Comparison of ENCODE assay signal across 8 mouse cellular contexts in genomic region chr1:165700376-165700815, GRCm38 (mm10). TPM values are rescaled to one million over a fixed set of nuclear protein-coding genes. Genes with fewer than 3 reads are reported as not detected.
A peak's percentile ranks its signal among the peaks of the same experiment; 100 is the strongest.
DNase-seq lines count a peak whose midpoint lies in the region; ATAC-seq lines count a peak whose summit lies in the region.
"Had no signal": no experiment of that assay in that cellular context is flagged by ENCODE, and none has a peak within 500 bp of the region (broad histone marks: within the 10 kb centered on the region; RNA-seq: fewer than 3 reads in every experiment).

No protein-coding gene starts in this region.

- H3K9ac ChIP-seq in midbrain, embryonic 15.5 days: no peak overlapping the region
- H3K9ac ChIP-seq in midbrain, embryonic 13.5 days (replicated peaks): no peak overlapping the region
- H3K9ac ChIP-seq: embryonic facial prominence, embryonic 13.5 days had no signal

- DNase-seq in lung, postnatal 25 days (ENCODE audit: low spot score): peak; percentile 53
- DNase-seq in lung, postnatal 4 days: no peak
- no peak for DNase-seq in embryonic facial prominence, embryonic 10.5 days (ENCODE audit: low spot score)
- peak; percentile 62 for DNase-seq in thymus, postnatal 4 days

- H3K4me2 ChIP-seq in midbrain, embryonic 15.5 days: no peak overlapping the region
- H3K4me2 ChIP-seq in midbrain, embryonic 13.5 days (replicated peaks): no peak overlapping the region
- H3K4me2 ChIP-seq: embryonic facial prominence, embryonic 13.5 days had no signal

- no peaks in the 10 kb centered on the region for H3K9me3 ChIP-seq in embryonic facial prominence, embryonic 10.5 days
- H3K9me3 ChIP-seq in megakaryocyte, embryonic 14.5 days: no peaks in the 10 kb centered on the region
- H3K9me3 ChIP-seq in midbrain, embryonic 15.5 days: no peaks in the 10 kb centered on the region
- H3K9me3 ChIP-seq in midbrain, embryonic 13.5 days: no peaks in the 10 kb centered on the region
- H3K9me3 ChIP-seq: embryonic facial prominence, embryonic 13.5 days had no signal

- H3K4me3 ChIP-seq in embryonic facial prominence, embryonic 10.5 days: no peak overlapping the region
- peak overlapping the region; percentile 72 for H3K4me3 ChIP-seq in megakaryocyte, embryonic 14.5 days (replicated peaks)
- no peak overlapping the region for H3K4me3 ChIP-seq in midbrain, embryonic 15.5 days
- H3K4me3 ChIP-seq in midbrain, embryonic 13.5 days (replicated peaks): no peak overlapping the region
- H3K4me3 ChIP-seq: embryonic facial prominence, embryonic 13.5 days had no signal

- H3K27me3 ChIP-seq in embryonic facial prominence, embryonic 10.5 days (replicated peaks; ENCODE audit: low read depth, poor library complexity, severe bottlenecking): peaks cover 37% of the 10 kb centered on the region
- H3K27me3 ChIP-seq in megakaryocyte, embryonic 14.5 days (replicated peaks): peaks cover 52% of the 10 kb centered on the region
- H3K27me3 ChIP-seq in midbrain, embryonic 15.5 days (replicated peaks): peaks cover 9% of the 10 kb centered on the region; the same call in 1 of the 2 replicates
- H3K27me3 ChIP-seq in midbrain, embryonic 13.5 days: peaks cover 16% of the 10 kb centered on the region

- no peaks in the 10 kb centered on the region for H3K36me3 ChIP-seq in embryonic facial prominence, embryonic 10.5 days (replicated peaks)
- no peaks in the 10 kb centered on the region for H3K36me3 ChIP-seq in megakaryocyte, embryonic 14.5 days (replicated peaks; ENCODE audit: low read length)
- no peaks in the 10 kb centered on the region for H3K36me3 ChIP-seq in midbrain, embryonic 15.5 days (replicated peaks)
- no peaks in the 10 kb centered on the region for H3K36me3 ChIP-seq in midbrain, embryonic 13.5 days
- H3K36me3 ChIP-seq: embryonic facial prominence, embryonic 13.5 days had no signal

- 0 out of 2 replicates have a peak overlapping the region, but pooled peaks have one; percentile 1 for H3K27ac ChIP-seq in embryonic facial prominence, embryonic 10.5 days (replicated peaks)
- H3K27ac ChIP-seq in midbrain, embryonic 15.5 days: no peak overlapping the region
- no peak overlapping the region for H3K27ac ChIP-seq in midbrain, embryonic 13.5 days
- H3K27ac ChIP-seq: embryonic facial prominence, embryonic 13.5 days had no signal

- 57% methylated on average over 7 of the region's 7 CpGs for WGBS in embryonic facial prominence, embryonic 10.5 days
- 70% methylated on average over 7 of the region's 7 CpGs for WGBS in midbrain, embryonic 15.5 days
- 69% methylated on average over 7 of the region's 7 CpGs for WGBS in midbrain, embryonic 13.5 days

- H3K4me1 ChIP-seq in embryonic facial prominence, embryonic 10.5 days: peaks cover 39% of the 10 kb centered on the region
- H3K4me1 ChIP-seq in megakaryocyte, embryonic 14.5 days: peaks cover 71% of the 10 kb centered on the region
- peaks cover 7% of the 10 kb centered on the region; the same call in 1 of the 2 replicates for H3K4me1 ChIP-seq in midbrain, embryonic 15.5 days
- peaks cover 9% of the 10 kb centered on the region for H3K4me1 ChIP-seq in midbrain, embryonic 13.5 days (replicated peaks)

- ATAC-seq in midbrain, embryonic 15.5 days (replicated peaks): no peak
- no peak for ATAC-seq in midbrain, embryonic 13.5 days

RNA-seq across cellular contexts. Expression of gene Rcsd1, which starts 9.2 kb away (rescaled TPM):
- 10.3 and 10.8 TPM in 2 replicates for polyA plus RNA-seq in embryonic facial prominence, embryonic 10.5 days (2016; fragmentation: Nextera tagmentation; extraction: Ambion mirVana)
- 0.43 and 11.0 TPM in 2 replicates for polyA plus RNA-seq in megakaryocyte, embryonic 14.5 days (2012; ENCODE audit: insufficient read depth, low replicate concordance)
- 9.6 and 10.2 TPM in 2 replicates for polyA plus RNA-seq in midbrain, embryonic 15.5 days (2015; fragmentation: Nextera tagmentation; extraction: Ambion mirVana)
- polyA plus RNA-seq in midbrain, embryonic 13.5 days (2015; fragmentation: Nextera tagmentation; extraction: Ambion mirVana): 8.0 and 8.3 TPM in 2 replicates

Comparison
In these comparisons a context has a peak if more than half of its experiments do, and no peak if none do; other contexts are left out.
1. DNase-seq: peak in lung, postnatal 25 days (single experiment) and thymus, postnatal 4 days (single experiment); none in lung, postnatal 4 days (0 of 2) and embryonic facial prominence, embryonic 10.5 days (single experiment).